Mouse (Mus musculus): ENCODE data around the gene Bag6.

Bag6 gene

DNA sequence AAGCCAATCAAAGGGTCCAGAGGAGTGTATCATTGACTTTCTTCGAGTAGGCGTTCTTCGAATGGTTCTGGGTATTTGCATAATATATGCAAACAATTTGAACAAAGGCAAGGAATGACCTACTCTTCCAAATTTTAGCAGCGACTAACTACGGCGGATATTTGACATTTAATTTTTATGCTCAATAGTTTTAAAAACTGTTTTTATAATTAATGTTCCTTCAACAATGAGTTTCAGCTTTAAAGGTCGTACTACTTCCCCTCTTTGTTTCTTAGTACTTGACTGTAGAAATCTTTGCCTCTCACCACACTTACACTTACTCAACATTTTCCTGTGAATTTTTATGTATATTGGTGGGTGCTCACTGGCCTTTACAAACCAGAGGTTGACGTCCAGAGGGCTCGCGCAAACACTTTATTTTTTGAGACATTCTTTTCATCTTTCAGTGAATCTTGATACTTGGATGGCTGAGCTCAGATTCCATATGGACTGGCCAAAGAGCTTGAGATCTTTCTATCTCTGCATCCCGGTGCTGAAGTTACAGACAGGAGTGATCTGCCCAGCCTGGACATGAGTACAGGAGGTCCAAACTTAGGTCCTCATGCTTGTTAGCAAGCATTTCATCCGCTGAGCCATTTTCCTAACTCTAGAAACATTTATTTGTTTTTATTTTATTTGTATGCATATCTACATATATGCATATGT, 30.6 kb downstream of the Bag6 start:
- no peak for DNase-seq (ENCODE audit: inconsistent age in 2 of 2, low spot score in 1 of 2)

DNA sequence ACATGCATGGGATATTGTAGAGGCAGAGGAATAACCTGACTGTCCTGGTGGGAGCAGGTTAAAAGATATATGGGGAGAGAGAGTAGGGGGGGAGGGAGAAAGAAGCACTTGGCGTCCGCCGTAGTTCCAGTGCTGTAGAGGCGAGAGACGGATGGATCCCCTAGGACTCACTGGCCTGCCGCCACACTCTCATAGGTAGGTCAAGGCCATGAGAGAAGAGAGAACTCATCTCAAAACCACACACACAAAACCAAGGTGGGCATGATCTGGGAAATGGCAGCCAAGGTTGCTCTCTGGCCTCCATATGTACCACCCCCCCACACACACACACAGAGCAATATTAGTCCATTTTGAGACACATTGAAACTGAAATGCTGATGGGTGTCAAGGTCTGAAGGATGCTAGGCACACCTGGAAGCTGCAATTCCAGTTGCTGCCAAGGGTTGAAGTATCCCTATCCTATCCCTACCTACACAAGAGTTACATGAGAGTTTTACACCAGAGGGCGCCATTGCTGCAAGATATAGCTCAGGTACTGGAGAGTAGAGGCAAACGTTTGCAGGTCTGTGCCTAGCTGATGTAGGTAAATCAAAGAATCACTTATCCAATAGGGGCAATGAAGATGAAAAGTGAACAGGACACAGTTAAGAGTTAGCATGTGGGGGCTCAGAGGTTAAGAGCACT, 31.5 kb downstream of the Bag6 start:
- DNase-seq (ENCODE audit: inconsistent age in 2 of 2, low spot score in 1 of 2): peak; percentile 65 to 88

GRCm38 (mm10) chr17:35167794-35168193, 32.8 kb downstream of the Bag6 start:
- no peak for DNase-seq (ENCODE audit: inconsistent age in 2 of 2, low spot score in 1 of 2)

DNA sequence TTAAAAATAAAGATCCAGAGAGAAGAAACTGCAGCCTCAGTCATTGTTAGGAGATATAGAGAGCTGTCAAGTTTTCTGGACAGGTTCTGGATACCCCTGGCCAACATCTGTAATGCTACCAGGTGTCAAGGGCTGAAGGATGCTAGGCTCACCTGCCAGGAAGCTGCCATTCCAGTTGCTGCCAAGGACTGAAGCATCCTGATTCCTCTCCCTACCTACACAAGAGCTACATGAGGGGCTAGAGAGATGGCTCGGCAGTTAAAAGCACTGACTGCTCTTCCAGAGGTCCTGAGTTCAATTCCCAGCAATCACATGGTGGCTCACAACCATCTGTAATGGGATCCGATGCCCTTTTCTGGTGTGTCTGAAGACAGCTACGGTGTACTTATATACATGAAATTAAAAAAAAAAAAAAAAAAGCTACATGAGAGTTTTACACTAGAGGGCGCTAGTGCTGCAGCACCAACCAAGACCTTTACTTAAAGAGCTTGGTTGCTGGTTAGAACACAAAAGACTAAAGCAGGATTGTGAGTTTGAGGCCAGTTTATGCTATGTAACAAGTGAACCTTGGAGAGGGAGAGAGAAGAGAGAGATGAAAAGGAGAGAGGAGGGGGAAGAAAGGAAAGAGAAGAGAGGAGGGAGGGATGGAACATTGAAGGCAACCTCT, 33.7 kb downstream of the Bag6 start:
- peak in 1 of 2 experiments; percentile 72 for DNase-seq (ENCODE audit: inconsistent age in 2 of 2, low spot score in 1 of 2)

DNA sequence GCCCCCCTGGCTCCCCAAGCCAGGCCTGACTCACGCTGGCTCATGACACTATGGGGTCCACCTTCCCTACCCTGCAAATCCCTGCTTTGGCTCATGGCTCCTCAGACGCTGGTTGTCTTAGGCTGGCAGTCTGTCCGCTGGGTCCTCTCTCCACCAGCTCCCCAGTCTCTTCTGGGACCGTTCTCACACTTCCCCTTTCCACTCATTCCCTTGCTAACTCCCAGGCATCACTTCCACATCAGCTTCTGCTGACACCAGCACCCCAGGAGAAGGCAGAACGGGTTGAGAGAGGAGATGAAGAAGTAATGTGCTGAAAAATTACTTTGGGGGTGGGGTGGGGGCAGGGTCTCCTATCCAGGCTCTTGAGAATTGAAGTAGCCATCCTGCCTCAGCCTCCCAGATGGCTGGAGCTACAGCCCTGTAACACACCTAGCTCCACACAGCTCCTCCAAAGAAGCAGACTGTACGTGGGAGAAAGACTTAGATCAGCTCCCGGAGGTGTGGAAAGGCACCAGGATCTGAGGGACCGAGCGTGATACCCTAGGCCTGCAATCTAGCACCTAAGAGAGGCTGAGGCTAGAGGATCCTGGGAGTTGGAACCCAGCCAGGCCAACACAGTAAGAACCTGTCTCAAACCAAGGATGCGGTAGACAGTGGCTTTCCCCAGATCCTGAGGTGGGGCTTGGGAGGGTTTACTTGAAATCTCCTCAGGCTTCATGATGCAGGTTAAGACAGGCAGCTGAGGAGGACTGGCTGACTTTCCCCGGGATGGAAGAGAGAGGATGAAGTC, 37.7 kb downstream of the Bag6 start:
- DNase-seq (ENCODE audit: inconsistent age in 2 of 2, low spot score in 1 of 2): no peak

GRCm38 (mm10) chr17:35173329-35173728, 38.4 kb downstream of the Bag6 start:
- DNase-seq (ENCODE audit: inconsistent age in 2 of 2, low spot score in 1 of 2): no peak

- DNase-seq (ENCODE audit: inconsistent age in 2 of 2, low spot score in 1 of 2): no peak
Measured at GRCm38 (mm10) chr17:35174201-35174977, 39.4 kb downstream of the Bag6 start.

DNA sequence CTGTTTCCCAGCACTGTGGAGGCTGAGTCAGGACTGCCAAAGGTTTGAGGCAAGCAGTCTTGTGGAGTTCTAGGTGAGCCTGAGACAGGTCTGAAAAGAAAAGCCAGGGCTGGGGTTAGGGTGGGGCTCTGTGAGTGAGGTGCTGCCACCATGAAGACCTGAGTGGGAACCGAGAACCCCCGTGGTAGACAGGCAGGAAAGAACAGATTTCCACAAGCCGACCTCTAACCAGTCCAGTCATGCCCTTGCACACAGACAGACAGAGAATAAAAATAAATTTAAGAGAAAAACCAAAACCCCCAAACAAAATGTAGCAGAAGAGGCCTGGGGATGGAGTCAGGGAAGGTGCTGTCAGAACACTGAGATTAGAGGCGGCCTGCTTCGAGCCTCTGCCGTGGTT, 40.4 kb downstream of the Bag6 start:
- no peak for DNase-seq (ENCODE audit: inconsistent age in 2 of 2, low spot score in 1 of 2)

GRCm38 (mm10) chr17:35175968-35176367, 41.0 kb downstream of the Bag6 start, which contains the start of gene Aif1:
Gene Aif1 (minus strand): TSS chr17:35176068.
- DNase-seq (ENCODE audit: inconsistent age in 2 of 2, low spot score in 1 of 2): no peak

GRCm38 (mm10) chr17:35178528-35178927, 43.5 kb downstream of the Bag6 start:
- peak; percentile 78 to 93 for DNase-seq (ENCODE audit: inconsistent age in 2 of 2, low spot score in 1 of 2)

- peak in 1 of 2 experiments; percentile 3 for DNase-seq (ENCODE audit: inconsistent age in 2 of 2, low spot score in 1 of 2)
Measured at GRCm38 (mm10) chr17:35180093-35180492, 45.1 kb downstream of the Bag6 start.

GRCm38 (mm10) chr17:35185639-35186611, 50.9 kb downstream of the Bag6 start:
- DNase-seq (ENCODE audit: inconsistent age in 2 of 2, low spot score in 1 of 2): peak; percentile 73 to 91

- peak in 1 of 2 experiments; percentile 60 for DNase-seq (ENCODE audit: inconsistent age in 2 of 2, low spot score in 1 of 2)
Measured at GRCm38 (mm10) chr17:35186681-35187080, 51.7 kb downstream of the Bag6 start.

DNA sequence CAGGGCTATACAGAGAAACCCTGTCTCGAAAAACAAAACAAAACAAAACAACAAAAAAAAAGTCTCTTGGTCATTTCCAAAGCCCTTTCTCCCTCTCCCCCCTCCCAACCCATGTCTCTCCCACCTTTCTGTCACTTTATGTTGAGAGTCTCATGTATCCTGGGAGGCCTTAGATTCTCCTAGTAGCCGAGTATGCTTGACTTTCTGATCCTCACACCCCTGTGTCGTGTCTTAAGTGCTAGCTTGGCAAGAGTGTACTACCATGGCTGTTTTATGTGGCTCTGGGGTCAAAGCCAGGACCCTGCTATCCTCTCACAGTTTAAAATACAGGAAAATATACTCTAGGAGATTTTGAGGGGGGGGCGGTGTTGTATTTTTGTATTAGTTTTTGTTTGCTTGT, 52.4 kb downstream of the Bag6 start:
- no peak for DNase-seq (ENCODE audit: inconsistent age in 2 of 2, low spot score in 1 of 2)

DNA sequence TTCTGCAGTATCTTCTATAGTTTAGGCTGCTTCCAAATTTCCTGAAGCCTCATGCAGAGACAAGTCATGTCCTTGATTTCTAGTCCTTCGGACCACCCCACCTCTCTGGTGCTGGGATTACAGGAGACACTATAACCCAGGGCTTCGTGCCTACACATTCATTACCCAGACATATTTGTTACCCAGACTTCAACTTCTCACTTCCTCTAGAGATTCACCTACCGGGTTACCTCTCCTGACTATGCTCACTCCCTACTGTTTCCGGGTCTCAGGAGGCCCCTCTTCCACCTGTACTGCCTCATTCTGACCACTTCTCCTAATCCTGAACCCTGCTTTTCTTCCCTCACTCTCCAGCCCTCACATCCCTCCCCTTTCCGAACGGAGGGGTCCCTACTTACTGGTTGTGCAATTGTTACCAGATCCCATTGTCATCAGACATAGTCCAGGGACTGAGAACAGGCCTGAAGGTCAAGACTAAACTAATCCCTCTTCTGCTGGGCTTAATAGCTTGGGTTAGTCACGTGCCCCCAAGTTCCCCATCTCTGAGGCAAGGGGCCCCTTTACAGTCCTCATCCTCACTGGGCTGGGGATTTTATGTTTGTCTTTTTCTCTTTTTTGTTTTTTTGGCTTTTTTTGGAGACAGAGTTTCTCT, 53.1 kb downstream of the Bag6 start, which contains the start of gene Lst1:
TSS of gene Lst1 (minus strand) at position 481 of the 652 bp plus-strand sequence.
- no peak for DNase-seq (ENCODE audit: inconsistent age in 2 of 2, low spot score in 1 of 2)

GRCm38 (mm10) chr17:35189186-35189585, 54.2 kb downstream of the Bag6 start:
- no peak for DNase-seq (ENCODE audit: inconsistent age in 2 of 2, low spot score in 1 of 2)

DNA sequence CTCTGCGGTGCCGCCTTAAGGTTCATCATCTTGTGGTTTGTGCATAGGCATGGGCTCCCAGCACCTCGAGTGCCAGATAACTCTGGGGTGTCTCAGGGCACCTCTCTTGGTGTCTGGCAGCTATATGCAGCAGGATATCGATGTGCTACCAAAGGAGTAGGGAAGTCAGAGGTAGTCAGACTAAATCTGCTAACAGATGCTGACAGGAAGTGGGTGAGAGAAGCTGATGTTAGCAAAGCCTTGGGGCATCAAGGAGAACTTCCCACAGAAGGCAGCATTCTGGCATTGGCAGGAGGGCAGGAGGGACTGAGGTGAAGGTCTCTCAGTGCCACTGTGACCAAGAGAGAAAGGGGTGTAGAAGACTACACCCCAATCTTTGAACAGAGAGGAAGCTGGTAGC, 55.1 kb downstream of the Bag6 start:
- no peak for DNase-seq (ENCODE audit: inconsistent age in 2 of 2, low spot score in 1 of 2)

GRCm38 (mm10) chr17:35191723-35192122, 56.7 kb downstream of the Bag6 start:
- DNase-seq (ENCODE audit: inconsistent age in 2 of 2, low spot score in 1 of 2): no peak

- DNase-seq (ENCODE audit: inconsistent age in 2 of 2, low spot score in 1 of 2): peak in 1 of 2 experiments; percentile 82
Measured at GRCm38 (mm10) chr17:35192924-35193323, 57.9 kb downstream of the Bag6 start.
